Mouse (Mus musculus) cortical plate, adult 2 months (tissue): ENCODE measurements around the gene Klhl32.

Experiments used
- CTCF ChIP-seq: fragments of 200-500 bp; IDR thresholded peaks from 2 replicates; pipeline ENCODE4 v1.5.1; 2011; ENCODE audit warnings: mild to moderate bottlenecking, control low read depth, low read length; ENCODE audit not compliant: insufficient read depth; ENCODE audit errors: extremely low read depth
- POLR2A ChIP-seq: fragments of 200-500 bp; IDR thresholded peaks from 2 replicates; pipeline ENCODE4 v1.6.1; 2011; ENCODE audit warnings: mild to moderate bottlenecking, low read length, control low read depth; ENCODE audit not compliant: insufficient read depth; ENCODE audit errors: extremely low read depth

GRCm38 (mm10) chr4:24765469-24765868 is 85.5 kb downstream of the Klhl32 start:
- TF ChIP-seq CTCF, result no peak
- no peak for TF ChIP-seq POLR2A
